8 mouse cellular contexts compared by ENCODE assay signal in the genomic region with DNA sequence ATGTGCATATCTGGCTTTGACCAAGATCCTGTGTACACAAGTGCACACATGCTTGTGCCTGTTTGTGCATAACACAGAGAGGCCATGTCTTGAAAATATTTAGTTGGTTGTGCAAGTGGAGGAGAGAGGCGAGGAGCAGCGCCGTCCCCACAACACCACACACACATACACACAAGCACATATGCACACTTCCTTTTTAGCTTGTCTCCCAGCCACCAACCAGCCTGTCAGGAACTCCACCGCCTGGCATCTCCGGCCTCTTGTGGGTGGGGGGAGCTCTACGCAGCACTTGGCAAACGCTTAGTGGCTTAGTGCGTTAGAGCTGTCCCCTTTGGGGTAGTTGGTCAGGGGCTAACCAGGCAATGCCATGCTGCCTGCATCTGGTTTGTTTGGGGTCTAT. TPM values are rescaled to one million over a fixed set of nuclear protein-coding genes. Genes with fewer than 3 reads are reported as not detected.
DNase-seq lines count a peak whose midpoint lies in the region; ATAC-seq lines count a peak whose summit lies in the region.

No protein-coding gene starts in this region.

- H3K36me3 ChIP-seq in megakaryocyte, embryonic 14.5 days (replicated peaks; ENCODE audit: low read length), result peaks cover 41% of the 10 kb centered on the region

- H3K4me3 ChIP-seq in megakaryocyte, embryonic 14.5 days (replicated peaks), result peak overlapping the region; percentile 100

- no peaks in the 10 kb centered on the region for H3K9me3 ChIP-seq in megakaryocyte, embryonic 14.5 days

- DNase-seq in frontal cortex, postnatal 25 days (ENCODE audit: low spot score in 2 of 2), result no peak
- peak; percentile 22 for DNase-seq in thymus, postnatal 0 days (ENCODE audit: low spot score)
- DNase-seq in thymus, postnatal 10 days (ENCODE audit: low spot score in 2 of 2), result no peak
- peak; percentile 59 for DNase-seq in kidney, postnatal 10 days
- peak; percentile 43 for DNase-seq in yolk sac, embryonic 10.5 days (ENCODE audit: low spot score)
- DNase-seq in T-cell, adult 2 months (ENCODE audit: low spot score), result no peak

- peaks cover 6% of the 10 kb centered on the region for H3K27me3 ChIP-seq in megakaryocyte, embryonic 14.5 days (replicated peaks)

- H3K4me1 ChIP-seq in megakaryocyte, embryonic 14.5 days, result peaks cover 72% of the 10 kb centered on the region

- ATAC-seq in frontal cortex, adult (ENCODE audit: low TSS enrichment), result peak; percentile 29

RNA-seq across cellular contexts. Expression of gene Ctdspl, which starts 1.2 kb away (rescaled TPM):
- 3.3 and 4.2 TPM in 2 replicates for polyA plus RNA-seq in thymus, postnatal 0 days (2015; fragmentation: Nextera tagmentation; extraction: Ambion mirVana)
- polyA plus RNA-seq in megakaryocyte, embryonic 14.5 days (2012; ENCODE audit: insufficient read depth, low replicate concordance), result 4.2 and 6.0 TPM in 2 replicates

Comparison
In these comparisons a context has a peak if more than half of its experiments do, and no peak if none do; other contexts are left out.
1. DNase-seq: peak in thymus, postnatal 0 days (single experiment), kidney, postnatal 10 days (single experiment) and yolk sac, embryonic 10.5 days (single experiment); none in frontal cortex, postnatal 25 days (0 of 2), thymus, postnatal 10 days (0 of 2) and T-cell, adult 2 months (single experiment).